Mouse (Mus musculus) intestine, postnatal 0 days (tissue): Measurements from ENCODE around the gene Plch2. TPM values are rescaled to one million over a fixed set of nuclear protein-coding genes. Genes with fewer than 3 reads are reported as not detected.

Experiments
- ATAC-seq: fragments of 200-750 bp; cut with Nextera tagmentation; 2 replicates; pipeline ENCODE4 v1.8.0; 2017; ENCODE audit warnings: mild to moderate bottlenecking, moderate TSS enrichment, moderate library complexity
- H3K27ac ChIP-seq: fragments of 300-500 bp; sonication (generic); 2 replicates; pipeline ENCODE4 v1.5.1; 2014; ENCODE audit warnings: mild to moderate bottlenecking, low read depth, low read length, moderate library complexity
- H3K27me3 ChIP-seq: fragments of 300-500 bp; sonication (generic); replicated peaks from 2 replicates; pipeline ENCODE4 v1.6.1; 2014; ENCODE audit warnings: low read length, mixed read lengths; ENCODE audit not compliant: control insufficient read depth, insufficient read depth
- H3K36me3 ChIP-seq: fragments of 300-500 bp; sonication (generic); 2 replicates; pipeline ENCODE4 v1.6.1; 2014; ENCODE audit warnings: mild to moderate bottlenecking, moderate library complexity; ENCODE audit not compliant: control insufficient read depth, insufficient read depth
- H3K4me1 ChIP-seq: fragments of 300-500 bp; sonication (generic); replicated peaks from 2 replicates; pipeline ENCODE4 v1.6.1; 2014; ENCODE audit warnings: antibody characterized with exemption, low read length, mixed read lengths; ENCODE audit not compliant: control insufficient read depth, insufficient read depth
- H3K4me2 ChIP-seq: fragments of 300-500 bp; sonication (generic); replicated peaks from 2 replicates; pipeline ENCODE4 v1.6.1; 2014; ENCODE audit warnings: low read depth, mild to moderate bottlenecking, moderate library complexity
- H3K4me3 ChIP-seq: fragments of 300-500 bp; sonication (generic); 2 replicates; pipeline ENCODE4 v1.5.1; 2014; ENCODE audit warnings: low read depth, low read length
- H3K9ac ChIP-seq: fragments of 300-500 bp; sonication (generic); 2 replicates; pipeline ENCODE4 v1.6.1; 2014; ENCODE audit warnings: mild to moderate bottlenecking, low read depth, low read length
- H3K9me3 ChIP-seq: fragments of 300-500 bp; sonication (generic); 2 replicates; pipeline ENCODE4 v1.6.1; 2016; ENCODE audit warnings: mixed run types; ENCODE audit not compliant: control insufficient read depth
- CTCF ChIP-seq: sonication (generic); IDR thresholded peaks from 2 replicates; pipeline ENCODE4 v1.5.1; 2016; ENCODE audit warnings: low read depth, mild to moderate bottlenecking, control low read depth, antibody characterized with exemption, moderate library complexity
- WGBS: fragments of 180-500 bp; shearing (Covaris S2); extraction: QIAGEN DNeasy Blood & Tissue Kit; methylation state at CpG from one replicate; pipeline ENCODE4 v1.1.7; 2014; 5-methylcytosine and 5-hydroxymethylcytosine counted together
- polyA plus RNA-seq: library from polyadenylated mRNA; unstranded; fragments of >200 nt; fragmentation: Nextera tagmentation; extraction: Ambion mirVana; gene quantifications from 2 replicates; pipeline ENCODE4 v1.2.1, GENCODE M21; 2015

Gene Plch2
- polyA plus RNA-seq, 1 experiment from 2014 or later: 5.3 TPM

GRCm38 (mm10) chr4:154961911-154962310 is 94.7 kb downstream of the Plch2 start:
- no peak for TF ChIP-seq CTCF
- H3K9ac ChIP-seq: no peak overlapping the region
- WGBS: 29% methylated on average over 13 of the region's 13 CpGs
- H3K36me3 ChIP-seq: no peaks in the 10 kb centered on the region
- no peak for ATAC-seq
- H3K4me3 ChIP-seq: peak overlapping the region; percentile 50
- H3K27me3 ChIP-seq: peaks cover 59% of the 10 kb centered on the region
- H3K4me2 ChIP-seq: peak overlapping the region; percentile 85
- no peak overlapping the region for H3K27ac ChIP-seq
- peaks cover 17% of the 10 kb centered on the region for H3K4me1 ChIP-seq
- no peaks in the 10 kb centered on the region for H3K9me3 ChIP-seq

- peak; percentile 45 for TF ChIP-seq CTCF
- ATAC-seq: no peak
- H3K4me1 ChIP-seq: peaks cover 17% of the 10 kb centered on the region
- no peaks in the 10 kb centered on the region for H3K9me3 ChIP-seq
- peak overlapping the region; percentile 50 for H3K4me3 ChIP-seq
- peak overlapping the region; percentile 85 for H3K4me2 ChIP-seq
- no peak overlapping the region for H3K27ac ChIP-seq
- peak overlapping the region; percentile 18; the same call in 1 of the 2 replicates for H3K9ac ChIP-seq
- WGBS: 1% methylated on average over 47 of the region's 47 CpGs
- peaks cover 59% of the 10 kb centered on the region for H3K27me3 ChIP-seq
- H3K36me3 ChIP-seq: no peaks in the 10 kb centered on the region
Measured at GRCm38 (mm10) chr4:154961226-154961738, 95.3 kb downstream of the Plch2 start.

GRCm38 (mm10) chr4:154960690-154961225 is 95.8 kb downstream of the Plch2 start, which contains the start of gene Hes5:
Hes5 (plus strand) TSS chr4:154960923.
- H3K4me1 ChIP-seq: peaks cover 17% of the 10 kb centered on the region
- H3K27ac ChIP-seq: no peak within 1 kb of the TSS
- H3K9me3 ChIP-seq: no peaks in the 10 kb centered on the region
- H3K4me2 ChIP-seq: peak within 1 kb of the TSS; percentile 85
- H3K9ac ChIP-seq: peak within 1 kb of the TSS; percentile 18; the same call in 1 of the 2 replicates
- ATAC-seq: no peak
- TF ChIP-seq CTCF: no peak
- peaks cover 59% of the 10 kb centered on the region for H3K27me3 ChIP-seq
- WGBS: under 1% methylated on average over 54 of the region's 65 CpGs
- H3K36me3 ChIP-seq: no peaks in the 10 kb centered on the region
- peak within 1 kb of the TSS; percentile 50 for H3K4me3 ChIP-seq

- TF ChIP-seq CTCF: no peak
- no peaks in the 10 kb centered on the region for H3K36me3 ChIP-seq
- peak overlapping the region; percentile 85 for H3K4me2 ChIP-seq
- ATAC-seq: no peak
- H3K4me3 ChIP-seq: peak overlapping the region; percentile 50
- WGBS: 35% methylated on average over 20 of the region's 20 CpGs
- H3K4me1 ChIP-seq: peaks cover 13% of the 10 kb centered on the region
- H3K9me3 ChIP-seq: no peaks in the 10 kb centered on the region
- H3K27me3 ChIP-seq: peaks cover 59% of the 10 kb centered on the region
- no peak overlapping the region for H3K9ac ChIP-seq
- no peak overlapping the region for H3K27ac ChIP-seq
Measured at GRCm38 (mm10) chr4:154960021-154960689, 96.4 kb downstream of the Plch2 start.

GRCm38 (mm10) chr4:154958621-154959020 is 98.0 kb downstream of the Plch2 start:
- H3K27me3 ChIP-seq: peaks cover 74% of the 10 kb centered on the region
- TF ChIP-seq CTCF: no peak
- H3K27ac ChIP-seq: no peak overlapping the region
- no peak overlapping the region for H3K9ac ChIP-seq
- H3K4me2 ChIP-seq: no peak overlapping the region
- peaks cover 11% of the 10 kb centered on the region for H3K4me1 ChIP-seq
- 24% methylated on average over 8 of the region's 8 CpGs for WGBS
- ATAC-seq: no peak
- H3K4me3 ChIP-seq: no peak overlapping the region
- no peaks in the 10 kb centered on the region for H3K9me3 ChIP-seq
- H3K36me3 ChIP-seq: no peaks in the 10 kb centered on the region

GRCm38 (mm10) chr4:154958171-154958570 is 98.4 kb downstream of the Plch2 start:
- Histone ChIP-seq H3K36me3 (no peaks in the 10 kb centered on the region), H3K9me3 (no peaks in the 10 kb centered on the region), H3K4me2 (no peak overlapping the region), H3K9ac (no peak overlapping the region), H3K27ac (no peak overlapping the region), H3K4me1 (peaks cover 11% of the 10 kb centered on the region), H3K4me3 (peak overlapping the region; percentile 9; the same call in 1 of the 2 replicates), H3K27me3 (peaks cover 78% of the 10 kb centered on the region)
- TF ChIP-seq CTCF: no peak
- 5% methylated on average over 15 of the region's 15 CpGs for WGBS
- no peak for ATAC-seq
